In genomic region chr14:75964433-75964832, GRCm38 (mm10) we compare ENCODE assay signal across 25 mouse cellular contexts. TPM values are rescaled to one million over a fixed set of nuclear protein-coding genes. Genes with fewer than 3 reads are reported as not detected.
DNase-seq lines count a peak whose midpoint lies in the region; ATAC-seq and TF ChIP-seq lines count a peak whose summit lies in the region.
"Had no signal": no experiment of that assay in that cellular context is flagged by ENCODE, and none has a peak within 500 bp of the region (broad histone marks: within the 10 kb centered on the region; RNA-seq: fewer than 3 reads in every experiment).

No protein-coding gene starts in this region.

- peak; percentile 65 for DNase-seq in lung, postnatal 0 days (ENCODE audit: low spot score)
- no peak for DNase-seq in lung, postnatal 4 days
- no peak for DNase-seq in heart, adult 9 months (ENCODE audit: low spot score in 2 of 2)
- DNase-seq: adrenal gland, postnatal 36 days; B cell, adult 2 months; cerebellum, adult 9-11 months; gastrocnemius, postnatal 25 days; heart, adult 2 months; heart, postnatal 36 days; kidney, adult 2 months; liver, postnatal 0 days; spleen, adult 18-20 months had no signal

- H3K9me3 ChIP-seq in hindbrain, embryonic 13.5 days = no peaks in the 10 kb centered on the region
- H3K9me3 ChIP-seq in hindbrain, embryonic 12.5 days (replicated peaks) = no peaks in the 10 kb centered on the region
- no peaks in the 10 kb centered on the region for H3K9me3 ChIP-seq in lung, postnatal 0 days (ENCODE audit: low read length)
- no peaks in the 10 kb centered on the region for H3K9me3 ChIP-seq in hindbrain, embryonic 16.5 days (ENCODE audit: control insufficient read depth, low read length)
- H3K9me3 ChIP-seq in midbrain, embryonic 16.5 days (replicated peaks; ENCODE audit: control insufficient read depth, low read length, poor library complexity, severe bottlenecking) = no peaks in the 10 kb centered on the region
- H3K9me3 ChIP-seq: embryonic facial prominence, embryonic 10.5 days; G1E; limb, embryonic 12.5 days had no signal

- TF ChIP-seq CTCF in lung, postnatal 0 days (IDR thresholded peaks at IDR 0.05) = no peak

- TF ChIP-seq EP300 in lung, postnatal 0 days (IDR thresholded peaks at IDR 0.05) = peak; percentile 92

- H3K36me3 ChIP-seq in hindbrain, embryonic 13.5 days = no peaks in the 10 kb centered on the region
- H3K36me3 ChIP-seq in hindbrain, embryonic 12.5 days = no peaks in the 10 kb centered on the region
- no peaks in the 10 kb centered on the region for H3K36me3 ChIP-seq in lung, postnatal 0 days (ENCODE audit: insufficient read depth, low read length)
- H3K36me3 ChIP-seq in hindbrain, embryonic 16.5 days (ENCODE audit: control insufficient read depth, insufficient read depth, low read length) = no peaks in the 10 kb centered on the region
- no peaks in the 10 kb centered on the region for H3K36me3 ChIP-seq in midbrain, embryonic 16.5 days (ENCODE audit: control insufficient read depth, insufficient read depth, low read length)
- H3K36me3 ChIP-seq: embryonic facial prominence, embryonic 10.5 days; limb, embryonic 12.5 days had no signal

- H3K27me3 ChIP-seq in hindbrain, embryonic 13.5 days = no peaks in the 10 kb centered on the region
- H3K27me3 ChIP-seq in hindbrain, embryonic 12.5 days = no peaks in the 10 kb centered on the region
- H3K27me3 ChIP-seq in lung, postnatal 0 days (replicated peaks; ENCODE audit: insufficient read depth, low read length) = no peaks in the 10 kb centered on the region
- no peaks in the 10 kb centered on the region for H3K27me3 ChIP-seq in hindbrain, embryonic 16.5 days (replicated peaks; ENCODE audit: control insufficient read depth, insufficient read depth, low read length)
- no peaks in the 10 kb centered on the region for H3K27me3 ChIP-seq in midbrain, embryonic 16.5 days (ENCODE audit: control insufficient read depth, insufficient read depth, low read depth, low read length)
- H3K27me3 ChIP-seq: CH12.LX; limb, embryonic 12.5 days; Patski had no signal

- no peak overlapping the region for H3K27ac ChIP-seq in hindbrain, embryonic 13.5 days
- H3K27ac ChIP-seq in hindbrain, embryonic 12.5 days = no peak overlapping the region
- H3K27ac ChIP-seq in lung, postnatal 0 days (ENCODE audit: low read length) = no peak overlapping the region
- no peak overlapping the region for H3K27ac ChIP-seq in hindbrain, embryonic 16.5 days (ENCODE audit: low read depth, low read length)
- H3K27ac ChIP-seq in midbrain, embryonic 16.5 days (ENCODE audit: low read length) = no peak overlapping the region
- H3K27ac ChIP-seq: embryonic facial prominence, embryonic 10.5 days; heart, adult 2 months; kidney, postnatal 0 days; limb, embryonic 12.5 days; macrophage had no signal

- no peak overlapping the region for H3K9ac ChIP-seq in hindbrain, embryonic 13.5 days
- no peak overlapping the region for H3K9ac ChIP-seq in hindbrain, embryonic 12.5 days
- no peak overlapping the region for H3K9ac ChIP-seq in lung, postnatal 0 days (replicated peaks; ENCODE audit: low read depth)
- no peak overlapping the region for H3K9ac ChIP-seq in hindbrain, embryonic 16.5 days (ENCODE audit: low read depth, low read length)
- no peak overlapping the region for H3K9ac ChIP-seq in midbrain, embryonic 16.5 days (ENCODE audit: low read depth, low read length)
- H3K9ac ChIP-seq: limb, embryonic 12.5 days; liver, postnatal 0 days had no signal

- peak overlapping the region; percentile 40; the same call in 1 of the 2 replicates for H3K4me2 ChIP-seq in hindbrain, embryonic 13.5 days
- no peak overlapping the region for H3K4me2 ChIP-seq in hindbrain, embryonic 12.5 days (replicated peaks)
- H3K4me2 ChIP-seq in lung, postnatal 0 days (replicated peaks; ENCODE audit: low read depth, low read length) = no peak overlapping the region
- H3K4me2 ChIP-seq in hindbrain, embryonic 16.5 days (ENCODE audit: low read length) = peak overlapping the region; percentile 19
- peak overlapping the region; percentile 56 for H3K4me2 ChIP-seq in midbrain, embryonic 16.5 days (ENCODE audit: low read length)
- H3K4me2 ChIP-seq: limb, embryonic 12.5 days; liver, embryonic 11.5 days had no signal

- H3K4me1 ChIP-seq in hindbrain, embryonic 13.5 days (replicated peaks) = peaks cover 16% of the 10 kb centered on the region
- H3K4me1 ChIP-seq in hindbrain, embryonic 12.5 days = peaks cover 5% of the 10 kb centered on the region; the same call in 1 of the 2 replicates
- H3K4me1 ChIP-seq in lung, postnatal 0 days (ENCODE audit: insufficient read depth, low read depth, low read length) = no peaks in the 10 kb centered on the region
- peaks cover 3% of the 10 kb centered on the region; the same call in 1 of the 2 replicates for H3K4me1 ChIP-seq in hindbrain, embryonic 16.5 days (ENCODE audit: control insufficient read depth, insufficient read depth, low read depth, low read length)
- peaks cover 21% of the 10 kb centered on the region for H3K4me1 ChIP-seq in midbrain, embryonic 16.5 days (ENCODE audit: control insufficient read depth, insufficient read depth, low read length)
- H3K4me1 ChIP-seq: embryonic facial prominence, embryonic 10.5 days had no signal

- WGBS in hindbrain, embryonic 13.5 days = 95% methylated on average over 1 of the region's 1 CpGs
- 96% methylated on average over 1 of the region's 1 CpGs for WGBS in hindbrain, embryonic 12.5 days
- 51% methylated on average over 1 of the region's 1 CpGs for WGBS in lung, postnatal 0 days
- 94% methylated on average over 1 of the region's 1 CpGs for WGBS in hindbrain, embryonic 16.5 days
- WGBS in midbrain, embryonic 16.5 days = 94% methylated on average over 1 of the region's 1 CpGs

- no peak overlapping the region for H3K4me3 ChIP-seq in hindbrain, embryonic 13.5 days
- H3K4me3 ChIP-seq in hindbrain, embryonic 12.5 days = no peak overlapping the region
- H3K4me3 ChIP-seq in lung, postnatal 0 days (ENCODE audit: low read depth, low read length) = no peak overlapping the region
- H3K4me3 ChIP-seq in hindbrain, embryonic 16.5 days (ENCODE audit: low read length) = peak overlapping the region; percentile 1
- H3K4me3 ChIP-seq in midbrain, embryonic 16.5 days (ENCODE audit: low read depth, low read length) = peak overlapping the region; percentile 3
- H3K4me3 ChIP-seq: embryonic facial prominence, embryonic 10.5 days; heart, adult 2 months; limb, embryonic 12.5 days; myocyte had no signal

- no peak for ATAC-seq in hindbrain, embryonic 13.5 days (ENCODE audit: low FRiP score)
- no peak for ATAC-seq in hindbrain, embryonic 12.5 days (ENCODE audit: low FRiP score)
- peak; percentile 82 for ATAC-seq in lung, postnatal 0 days
- ATAC-seq in hindbrain, embryonic 16.5 days = no peak
- ATAC-seq in midbrain, embryonic 16.5 days = no peak
- ATAC-seq: liver, postnatal 0 days; Patski had no signal

RNA-seq across cellular contexts. Expression of gene Kctd4, which starts 9.6 kb away (rescaled TPM):
- polyA plus RNA-seq in hindbrain, embryonic 13.5 days (2015; fragmentation: Nextera tagmentation; extraction: Ambion mirVana) = 4.0 and 4.1 TPM in 2 replicates
- 1.2 and 1.7 TPM in 2 replicates for polyA plus RNA-seq in hindbrain, embryonic 12.5 days (2016; fragmentation: Nextera tagmentation; extraction: Ambion mirVana)
- 0.21 and 0.24 TPM in 2 replicates for polyA plus RNA-seq in lung, postnatal 0 days (2015; fragmentation: Nextera tagmentation; extraction: Ambion mirVana)
- 6.2 and 6.7 TPM in 2 replicates for polyA plus RNA-seq in hindbrain, embryonic 16.5 days (2015; fragmentation: Nextera tagmentation; extraction: Ambion mirVana)
- polyA plus RNA-seq in midbrain, embryonic 16.5 days (2015; fragmentation: Nextera tagmentation; extraction: Ambion mirVana) = 9.3 and 9.7 TPM in 2 replicates
- polyA plus RNA-seq: G1E; heart, adult 2 months; kidney, adult 2 months; macrophage; Patski had no signal

RNA-seq across cellular contexts. Expression of gene Gtf2f2, which starts 46.2 kb away (rescaled TPM):
- 38.9 and 43.3 TPM in 2 replicates for polyA plus RNA-seq in hindbrain, embryonic 13.5 days (2015; fragmentation: Nextera tagmentation; extraction: Ambion mirVana)
- polyA plus RNA-seq in hindbrain, embryonic 12.5 days (2016; fragmentation: Nextera tagmentation; extraction: Ambion mirVana) = 40.3 and 41.1 TPM in 2 replicates
- 21.4 and 21.7 TPM in 2 replicates for polyA plus RNA-seq in lung, postnatal 0 days (2015; fragmentation: Nextera tagmentation; extraction: Ambion mirVana)
- 33.2 and 34.1 TPM in 2 replicates for polyA plus RNA-seq in hindbrain, embryonic 16.5 days (2015; fragmentation: Nextera tagmentation; extraction: Ambion mirVana)
- polyA plus RNA-seq in midbrain, embryonic 16.5 days (2015; fragmentation: Nextera tagmentation; extraction: Ambion mirVana) = 37.2 and 39.2 TPM in 2 replicates

Comparison
In these comparisons a context has a peak if more than half of its experiments do, and no peak if none do; other contexts are left out.
1. H3K4me2 ChIP-seq: peak in hindbrain, embryonic 13.5 days (single experiment), hindbrain, embryonic 16.5 days (single experiment) and midbrain, embryonic 16.5 days (single experiment); none in hindbrain, embryonic 12.5 days (single experiment) and lung, postnatal 0 days (single experiment).
2. H3K4me3 ChIP-seq: peak in hindbrain, embryonic 16.5 days (single experiment) and midbrain, embryonic 16.5 days (single experiment); none in hindbrain, embryonic 13.5 days (single experiment), hindbrain, embryonic 12.5 days (single experiment) and lung, postnatal 0 days (single experiment).